Mouse (Mus musculus) erythroblast, embryonic 14.5 days (primary cell): ENCODE data around the gene Rbfox1.

ENCODE experiments used
- GATA1 ChIP-seq: IDR thresholded peaks from 2 replicates; pipeline ENCODE4 v1.6.1; 2012; ENCODE audit warnings: low read length, inconsistent platforms, mixed read lengths
- TAL1 ChIP-seq: IDR thresholded peaks from 3 replicates; pipeline ENCODE4 v1.6.1; 2012; ENCODE audit warnings: low read length, inconsistent platforms, mixed read lengths

GRCm38 (mm10) chr16:7329196-7329595 is 1444.0 kb downstream of the Rbfox1 start:
- no peak for TF ChIP-seq TAL1
- TF ChIP-seq GATA1, result no peak
